Mouse (Mus musculus) forebrain, postnatal 0 days (tissue): ENCODE data around the gene Btbd9. TPM values are rescaled to one million over a fixed set of nuclear protein-coding genes. Genes with fewer than 3 reads are reported as not detected.

Source experiments
- ATAC-seq: fragments of 200-750 bp; cut with Nextera tagmentation; 2 replicates; pipeline ENCODE4 v1.8.0; 2017; ENCODE audit warnings: mild to moderate bottlenecking, moderate library complexity
- DNase-seq: peaks from one replicate; pipeline ENCODE4 v3.0.0-alpha.2; 2015
- H3K27ac ChIP-seq: fragments of 300-500 bp; sonication (generic); 2 replicates; pipeline ENCODE4 v1.5.1; 2014; ENCODE audit warnings: low read depth, mild to moderate bottlenecking, antibody characterized with exemption, low read length, moderate library complexity, mixed read lengths
- H3K27me3 ChIP-seq: fragments of 300-500 bp; sonication (generic); 2 replicates; pipeline ENCODE4 v1.6.1; 2014; ENCODE audit warnings: mild to moderate bottlenecking, low read length, mixed read lengths; ENCODE audit not compliant: insufficient read depth
- H3K36me3 ChIP-seq: fragments of 300-500 bp; sonication (generic); 2 replicates; pipeline ENCODE4 v1.6.1; 2014; ENCODE audit warnings: mild to moderate bottlenecking, moderate library complexity; ENCODE audit not compliant: insufficient read depth
- H3K4me1 ChIP-seq: fragments of 300-500 bp; sonication (generic); 2 replicates; pipeline ENCODE4 v1.6.1; 2014; ENCODE audit warnings: antibody characterized with exemption; ENCODE audit not compliant: insufficient read depth
- H3K4me2 ChIP-seq: fragments of 300-500 bp; sonication (generic); 2 replicates; pipeline ENCODE4 v1.6.1; 2014; ENCODE audit warnings: low read depth, mild to moderate bottlenecking, moderate library complexity
- H3K4me3 ChIP-seq: fragments of 300-500 bp; sonication (generic); 2 replicates; pipeline ENCODE4 v1.5.1; 2014; ENCODE audit warnings: low read depth, low read length, mixed read lengths
- H3K9ac ChIP-seq: fragments of 300-500 bp; sonication (generic); 2 replicates; pipeline ENCODE4 v1.6.1; 2014; ENCODE audit warnings: mild to moderate bottlenecking
- H3K9me3 ChIP-seq: fragments of 300-500 bp; sonication (generic); 2 replicates; pipeline ENCODE4 v1.6.1; 2016; ENCODE audit warnings: low read length
- CTCF ChIP-seq: sonication (generic); IDR thresholded peaks from 2 replicates; pipeline ENCODE4 v1.5.1; 2016; ENCODE audit warnings: antibody characterized with exemption, control low read depth, low read depth
- WGBS: fragments of 180-500 bp; shearing (Covaris S2); extraction: QIAGEN DNeasy Blood & Tissue Kit; methylation state at CpG from one replicate; pipeline ENCODE4 v1.1.7; 2014; 5-methylcytosine and 5-hydroxymethylcytosine counted together
- polyA plus RNA-seq: library from polyadenylated mRNA; unstranded; fragments of >200 nt; fragmentation: Nextera tagmentation; extraction: Ambion mirVana; gene quantifications from 2 replicates; pipeline ENCODE4 v1.2.1, GENCODE M21; 2015
- total RNA-seq: library from RNA; depleted of rRNA; stranded (reverse); fragments of >200 nt; gene quantifications from 2 replicates; pipeline ENCODE4 v1.2.3, GENCODE M21; 2014

The Btbd9 gene
- total and polyA plus RNA-seq, 2 experiments from 2014 or later = 63.6 to 149 TPM

GRCm38 (mm10) chr17:30297432-30297831 lies 278.9 kb downstream of the Btbd9 start:
- TF ChIP-seq CTCF = no peak
- WGBS = 92% methylated on average over 8 of the region's 8 CpGs
- no peak for ATAC-seq
- no peak overlapping the region for H3K4me2 ChIP-seq
- no peak overlapping the region for H3K27ac ChIP-seq
- H3K4me3 ChIP-seq = no peak overlapping the region
- no peak overlapping the region for H3K9ac ChIP-seq
- no peaks in the 10 kb centered on the region for H3K9me3 ChIP-seq
- 0 out of 2 replicates have a peak, but pooled peaks cover 10% of the 10 kb centered on the region for H3K36me3 ChIP-seq
- DNase-seq = no peak
- H3K4me1 ChIP-seq = no peaks in the 10 kb centered on the region
- no peaks in the 10 kb centered on the region for H3K27me3 ChIP-seq

- H3K4me1 ChIP-seq = 0 out of 2 replicates have a peak, but pooled peaks cover 2% of the 10 kb centered on the region
- H3K27ac ChIP-seq = no peak overlapping the region
- no peaks in the 10 kb centered on the region for H3K9me3 ChIP-seq
- no peak for TF ChIP-seq CTCF
- no peaks in the 10 kb centered on the region for H3K27me3 ChIP-seq
- 40% methylated on average over 8 of the region's 8 CpGs for WGBS
- no peak overlapping the region for H3K4me2 ChIP-seq
- ATAC-seq (no peak), DNase-seq (no peak)
- H3K36me3 ChIP-seq = 0 out of 2 replicates have a peak, but pooled peaks cover 10% of the 10 kb centered on the region
- no peak overlapping the region for H3K9ac ChIP-seq
- no peak overlapping the region for H3K4me3 ChIP-seq
These were observed 280.2 kb downstream of the Btbd9 start for GRCm38 (mm10) chr17:30296069-30296468.

- Histone ChIP-seq H3K4me1 (0 out of 2 replicates have a peak, but pooled peaks cover 2% of the 10 kb centered on the region), H3K36me3 (0 out of 2 replicates have a peak, but pooled peaks cover 3% of the 10 kb centered on the region), H3K27me3 (no peaks in the 10 kb centered on the region), H3K9me3 (no peaks in the 10 kb centered on the region), H3K9ac (no peak overlapping the region), H3K27ac (no peak overlapping the region), H3K4me2 (no peak overlapping the region), H3K4me3 (no peak overlapping the region)
- 51% methylated on average over 6 of the region's 6 CpGs for WGBS
- no peak for TF ChIP-seq CTCF
- ATAC-seq = no peak
- DNase-seq = no peak
These were observed 283.6 kb downstream of the Btbd9 start for GRCm38 (mm10) chr17:30292666-30293065.

- Histone ChIP-seq H3K36me3 (no peaks in the 10 kb centered on the region), H3K4me3 (no peak overlapping the region), H3K9ac (no peak overlapping the region), H3K4me1 (no peaks in the 10 kb centered on the region), H3K27ac (no peak overlapping the region), H3K9me3 (no peaks in the 10 kb centered on the region), H3K27me3 (no peaks in the 10 kb centered on the region), H3K4me2 (no peak overlapping the region)
- TF ChIP-seq CTCF = no peak
- no peak for DNase-seq
- ATAC-seq = no peak
- WGBS = 90% methylated on average over 2 of the region's 2 CpGs
These were observed 290.6 kb downstream of the Btbd9 start for GRCm38 (mm10) chr17:30285641-30286040.

GRCm38 (mm10) chr17:30283460-30284050 lies 292.7 kb downstream of the Btbd9 start:
- Histone ChIP-seq H3K9me3 (no peaks in the 10 kb centered on the region), H3K4me2 (no peak overlapping the region), H3K27ac (no peak overlapping the region), H3K36me3 (no peaks in the 10 kb centered on the region), H3K27me3 (no peaks in the 10 kb centered on the region), H3K4me3 (no peak overlapping the region), H3K9ac (no peak overlapping the region), H3K4me1 (peaks cover 9% of the 10 kb centered on the region)
- ATAC-seq (no peak), DNase-seq (no peak)
- WGBS = 62% methylated on average over 4 of the region's 4 CpGs
- TF ChIP-seq CTCF = no peak

- DNase-seq (no peak), ATAC-seq (no peak)
- H3K27me3 ChIP-seq = no peaks in the 10 kb centered on the region
- H3K4me3 ChIP-seq = no peak overlapping the region
- no peak for TF ChIP-seq CTCF
- H3K4me2 ChIP-seq = no peak overlapping the region
- no peaks in the 10 kb centered on the region for H3K9me3 ChIP-seq
- H3K4me1 ChIP-seq = peaks cover 11% of the 10 kb centered on the region
- no peaks in the 10 kb centered on the region for H3K36me3 ChIP-seq
- no peak overlapping the region for H3K9ac ChIP-seq
- no peak overlapping the region for H3K27ac ChIP-seq
These were observed 293.3 kb downstream of the Btbd9 start for GRCm38 (mm10) chr17:30283001-30283400.

- ATAC-seq = no peak; the same call in 1 of the 2 replicates
- DNase-seq = no peak
- no peak for TF ChIP-seq CTCF
- Histone ChIP-seq H3K36me3 (no peaks in the 10 kb centered on the region), H3K9ac (no peak overlapping the region), H3K4me2 (no peak overlapping the region), H3K27ac (no peak overlapping the region), H3K9me3 (no peaks in the 10 kb centered on the region), H3K4me1 (peaks cover 11% of the 10 kb centered on the region), H3K27me3 (no peaks in the 10 kb centered on the region), H3K4me3 (no peak overlapping the region)
- 41% methylated on average over 7 of the region's 7 CpGs for WGBS
These were observed 295.8 kb downstream of the Btbd9 start for GRCm38 (mm10) chr17:30280323-30281118.
